Mouse (Mus musculus) lung, adult 2 months (tissue): ENCODE data around the gene Aven.

Source experiments
- CTCF ChIP-seq: fragments of 200-500 bp; IDR thresholded peaks from 2 replicates; pipeline ENCODE4 v1.5.1; 2011; ENCODE audit warnings: mild to moderate bottlenecking, low read length, control low read depth; ENCODE audit not compliant: insufficient read depth
- POLR2A ChIP-seq: fragments of 200-500 bp; IDR thresholded peaks from 2 replicates; pipeline ENCODE4 v1.6.1; 2011; ENCODE audit warnings: low read depth, mild to moderate bottlenecking, control low read depth, low read length, borderline replicate concordance; ENCODE audit errors: extremely low read depth

DNA sequence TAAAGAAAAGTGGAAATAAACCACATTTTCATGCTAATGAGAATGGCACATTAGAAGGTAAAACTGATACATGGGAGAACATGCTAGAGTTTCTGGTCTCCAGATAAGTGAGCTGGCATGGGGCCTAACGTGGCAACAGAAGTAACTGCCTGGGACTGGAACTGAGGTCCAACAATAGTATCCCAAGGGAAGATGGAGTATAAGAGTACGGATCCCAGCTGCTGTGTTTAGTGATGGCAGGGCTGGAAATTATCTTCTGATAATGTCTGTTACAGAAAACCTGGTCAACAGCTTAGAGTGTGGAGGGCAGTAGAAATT, 9.5 kb upstream of the Aven start:
- no peak for TF ChIP-seq POLR2A
- no peak for TF ChIP-seq CTCF
